Comparison of ENCODE assay signal across 8 mouse cellular contexts in the genomic region with DNA sequence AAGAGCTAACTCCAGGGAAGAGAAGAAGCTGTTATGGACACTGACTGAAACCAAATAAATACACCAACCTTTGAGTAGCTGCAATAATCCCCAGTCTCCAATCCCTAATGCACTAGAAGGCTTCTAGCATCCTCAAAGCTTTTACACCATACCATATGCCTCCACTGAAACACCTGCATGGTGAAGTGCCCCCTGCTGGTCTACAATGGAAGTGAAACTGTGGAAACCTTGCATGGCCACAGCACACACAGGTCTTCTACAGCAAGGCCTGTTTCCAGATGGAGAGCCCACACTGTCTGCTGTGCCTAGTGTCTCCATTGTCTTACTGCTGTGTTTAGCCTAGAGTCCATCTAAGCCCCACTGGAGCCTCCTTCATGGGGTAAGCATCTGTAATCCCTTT. TPM values are rescaled to one million over a fixed set of nuclear protein-coding genes. Genes with fewer than 3 reads are reported as not detected.
DNase-seq lines count a peak whose midpoint lies in the region; ATAC-seq and TF ChIP-seq lines count a peak whose summit lies in the region.

No protein-coding gene starts in this region.

- no peak for TF ChIP-seq EP300 in heart, adult 2 months (IDR thresholded peaks at IDR 0.05; ENCODE audit: insufficient read depth, low read depth, low read length)

- H3K79me2 ChIP-seq in heart, adult 2 months (replicated peaks; ENCODE audit: control insufficient read depth, insufficient read depth, low read length): no peaks in the 10 kb centered on the region

- no peak overlapping the region for H3K9ac ChIP-seq in heart, adult 2 months (ENCODE audit: low read depth, low read length)
- H3K9ac ChIP-seq in intestine, postnatal 0 days (ENCODE audit: low read depth, low read length): no peak overlapping the region

- peak; percentile 87 for TF ChIP-seq CTCF in heart, adult 2 months (IDR thresholded peaks at IDR 0.05)
- peak; percentile 88 for TF ChIP-seq CTCF in intestine, postnatal 0 days (IDR thresholded peaks at IDR 0.05; ENCODE audit: low read depth)

- no peaks in the 10 kb centered on the region for H3K9me3 ChIP-seq in intestine, postnatal 0 days (ENCODE audit: control insufficient read depth)

- no peak for TF ChIP-seq POLR2A in heart, adult 2 months (IDR thresholded peaks at IDR 0.05; ENCODE audit: insufficient read depth, low read depth, low read length)

- no peak overlapping the region for H3K4me2 ChIP-seq in intestine, postnatal 0 days (replicated peaks; ENCODE audit: low read depth)

- H3K27ac ChIP-seq in heart, adult 2 months: no peak overlapping the region
- no peak overlapping the region for H3K27ac ChIP-seq in intestine, postnatal 0 days (ENCODE audit: low read depth, low read length)

- peak; percentile 36; the same call in 1 of the 2 replicates for ATAC-seq in intestine, postnatal 0 days

- H3K27me3 ChIP-seq in heart, adult 2 months (ENCODE audit: control insufficient read depth, insufficient read depth, low read length): no peaks in the 10 kb centered on the region
- H3K27me3 ChIP-seq in intestine, postnatal 0 days (replicated peaks; ENCODE audit: control insufficient read depth, insufficient read depth, low read length): no peaks in the 10 kb centered on the region
- no peaks in the 10 kb centered on the region for H3K27me3 ChIP-seq in splenic B cell, adult 2 months (ENCODE audit: control insufficient read depth, insufficient read depth, low read length, poor library complexity, severe bottlenecking)

- peak; percentile 38 to 53 for DNase-seq in heart, adult 2 months
- no peak for DNase-seq in heart, adult 8-10 months (ENCODE audit: low spot score)
- peak; percentile 71 for DNase-seq in 416B (ENCODE audit: low read depth)
- DNase-seq in T-cell, adult 2 months (ENCODE audit: low spot score): peak; percentile 66
- DNase-seq in cerebellum, postnatal 14 days: peak; percentile 52 to 65
- peak; percentile 65 for DNase-seq in lung, postnatal 14 days
- peak; percentile 83 for DNase-seq in splenic B cell, adult 2 months (ENCODE audit: low read depth, low spot score)

- H3K4me3 ChIP-seq in heart, adult 2 months: no peak overlapping the region
- no peak overlapping the region for H3K4me3 ChIP-seq in intestine, postnatal 0 days (ENCODE audit: low read depth, low read length)

- intact Hi-C loops in heart, adult 2 months (cut with DNase I): no loop called here

- no peaks in the 10 kb centered on the region for H3K36me3 ChIP-seq in heart, adult 2 months (ENCODE audit: control insufficient read depth, insufficient read depth, low read length)
- H3K36me3 ChIP-seq in intestine, postnatal 0 days (ENCODE audit: control insufficient read depth, insufficient read depth): peaks cover 60% of the 10 kb centered on the region
- peaks cover 5% of the 10 kb centered on the region; the same call in 1 of the 2 replicates for H3K36me3 ChIP-seq in splenic B cell, adult 2 months (ENCODE audit: control insufficient read depth, insufficient read depth, low read length, poor library complexity, severe bottlenecking)

- H3K4me1 ChIP-seq in heart, adult 2 months (ENCODE audit: control insufficient read depth, insufficient read depth, low read length): no peaks in the 10 kb centered on the region
- H3K4me1 ChIP-seq in intestine, postnatal 0 days (replicated peaks; ENCODE audit: control insufficient read depth, insufficient read depth, low read length): no peaks in the 10 kb centered on the region

RNA-seq across cellular contexts. Expression of gene Snrnp27, which starts 10.1 kb away (rescaled TPM):
- total RNA-seq in heart, adult 2 months (2021): 10 to 100 TPM; 46.6 to 51.7 TPM
- 13.7 and 16.8 TPM in 2 replicates for polyA plus RNA-seq in heart, adult 2 months (2012; rRNA removed)
- total RNA-seq in heart, adult 8-10 months (2022): 10 to 100 TPM; 45.1 to 58.5 (median 53.4) TPM
- polyA plus RNA-seq in intestine, postnatal 0 days (2015; fragmentation: Nextera tagmentation; extraction: Ambion mirVana): 86.4 and 97.1 TPM in 2 replicates

RNA-seq across cellular contexts. Expression of gene Mxd1, which starts 25.5 kb away (rescaled TPM):
- 1 to 10 TPM; 6.0 to 6.7 TPM for total RNA-seq in heart, adult 2 months (2021)
- 4.4 and 6.9 TPM in 2 replicates for polyA plus RNA-seq in heart, adult 2 months (2012; rRNA removed)
- 1 to 10 TPM; 6.1 to 8.7 (median 7.2) TPM for total RNA-seq in heart, adult 8-10 months (2022)
- 23.1 and 23.9 TPM in 2 replicates for polyA plus RNA-seq in intestine, postnatal 0 days (2015; fragmentation: Nextera tagmentation; extraction: Ambion mirVana)

RNA-seq across cellular contexts. Expression of gene Gmcl1, which starts 38.7 kb away (rescaled TPM):
- total RNA-seq in heart, adult 2 months (2021): 1 to 10 TPM; 4.3 to 5.0 TPM
- polyA plus RNA-seq in heart, adult 2 months (2012; rRNA removed): 2.7 and 3.7 TPM in 2 replicates
- 1 to 10 TPM; 3.6 to 5.2 (median 4.3) TPM for total RNA-seq in heart, adult 8-10 months (2022)
- polyA plus RNA-seq in intestine, postnatal 0 days (2015; fragmentation: Nextera tagmentation; extraction: Ambion mirVana): 16.1 and 16.7 TPM in 2 replicates
